Mouse (Mus musculus) embryo, embryonic 10.5 days (tissue): ENCODE measurements at regions not wholly inside any gene's neighbourhood (a gene's known extent, or its start where the extent isn't known, plus 50 kb on each side); places are given as distances from the start of the nearest gene placed in this dataset.
A peak's percentile ranks its signal among the peaks of the same experiment; 100 is the strongest.

ENCODE experiments used
- DNase-seq: peaks from one replicate; pipeline ENCODE4 v3.0.0-alpha.2; 2015; ENCODE audit warnings: low spot score

DNA sequence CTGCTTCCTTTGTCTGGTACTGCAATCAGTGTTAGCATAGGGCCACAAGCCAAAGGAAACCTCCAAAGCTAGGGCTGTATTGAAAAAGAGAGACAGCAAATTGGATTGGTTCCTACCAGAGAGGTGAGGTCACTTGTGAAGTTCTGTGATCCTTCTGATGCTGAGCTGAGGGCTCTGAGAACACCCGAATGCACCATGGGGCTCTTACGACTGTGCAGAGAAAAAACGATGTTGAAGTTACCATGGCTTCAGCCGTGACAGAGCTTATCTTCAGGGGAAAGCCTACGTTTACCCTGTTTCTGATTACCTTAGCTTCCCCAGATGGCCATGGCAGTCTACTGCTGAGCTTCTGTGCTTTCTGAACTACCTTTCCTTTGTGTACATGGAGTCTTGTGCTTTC lies 53.9 kb upstream of the Fmo9 start:
- DNase-seq, result no peak

DNA sequence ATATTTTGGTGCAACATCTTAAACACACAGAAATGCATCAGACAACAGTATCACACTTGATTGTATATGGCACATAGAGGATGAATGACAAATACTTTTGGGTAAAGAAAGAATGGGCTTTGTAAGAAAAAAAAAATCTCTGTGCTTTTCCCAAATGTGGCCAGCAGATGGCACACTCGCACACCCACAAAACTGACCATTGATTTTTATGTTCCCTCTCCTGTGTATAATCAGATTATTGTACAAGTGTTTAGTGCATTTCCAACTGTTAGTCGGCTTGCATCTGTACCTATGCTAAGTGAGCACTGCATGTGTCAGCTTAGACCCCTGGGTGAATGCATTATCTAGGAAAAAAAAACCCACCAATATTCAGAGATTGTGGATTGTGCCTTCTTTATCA lies 56.4 kb upstream of the Fmo9 start:
- DNase-seq, result peak; percentile 69

DNA sequence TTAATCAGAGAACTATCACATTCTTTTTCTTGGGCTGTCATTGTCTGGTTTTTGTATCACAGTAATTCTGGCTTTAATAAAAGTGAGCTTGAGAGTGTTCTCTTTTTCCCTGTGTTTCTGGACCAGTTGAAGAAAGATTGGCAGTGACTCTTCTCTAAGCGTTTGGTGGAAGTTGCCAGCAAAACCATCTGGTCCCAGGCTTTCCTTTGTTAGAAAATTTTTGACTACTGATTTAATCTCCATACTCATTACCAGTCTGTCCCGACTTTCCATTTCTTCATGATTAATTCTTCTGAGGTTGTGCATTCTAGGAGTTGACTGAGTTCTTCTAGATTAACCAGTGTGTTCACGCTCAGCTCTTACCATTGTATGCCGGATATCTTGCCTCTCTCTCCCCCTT lies 68.6 kb upstream of the Fmo9 start:
- no peak for DNase-seq

DNA sequence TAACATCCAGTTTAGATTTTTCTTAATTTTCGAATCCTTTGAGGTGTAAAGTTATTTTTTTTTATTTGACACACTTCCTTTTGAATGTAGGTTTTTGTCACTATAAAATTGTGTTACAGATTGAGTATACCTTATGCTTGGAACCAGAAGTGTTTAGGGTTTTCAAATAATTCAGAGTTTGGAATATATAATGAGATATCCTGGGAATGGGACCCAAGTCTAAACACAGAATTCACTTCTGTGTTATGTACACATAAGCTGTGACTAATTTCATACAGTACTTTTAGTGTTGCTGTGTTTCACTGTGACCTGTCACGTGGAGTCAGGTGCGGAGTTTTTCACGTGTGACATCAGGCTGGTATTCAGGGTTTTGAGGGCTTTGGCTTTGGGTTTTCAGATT lies 69.1 kb upstream of the Fmo9 start:
- no peak for DNase-seq

DNA sequence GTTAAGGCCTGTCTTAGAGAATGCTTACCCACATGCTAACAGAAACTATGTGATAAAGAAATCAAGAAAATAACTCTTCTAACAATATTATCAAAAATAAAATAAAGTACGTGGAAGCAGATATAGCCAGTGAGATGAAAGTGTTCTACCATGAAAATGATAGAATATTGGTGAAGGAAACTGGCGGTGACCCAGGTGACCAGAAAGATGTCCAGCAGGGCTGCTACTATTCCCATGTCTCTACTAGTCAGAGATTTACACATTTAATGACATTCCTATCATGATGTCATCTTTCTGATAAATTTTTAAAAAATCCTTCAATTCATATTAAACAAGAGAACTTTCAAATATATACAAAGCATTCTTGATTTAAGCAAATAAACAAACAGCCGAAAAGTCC lies 69.8 kb upstream of the Fmo9 start:
- no peak for DNase-seq

DNA sequence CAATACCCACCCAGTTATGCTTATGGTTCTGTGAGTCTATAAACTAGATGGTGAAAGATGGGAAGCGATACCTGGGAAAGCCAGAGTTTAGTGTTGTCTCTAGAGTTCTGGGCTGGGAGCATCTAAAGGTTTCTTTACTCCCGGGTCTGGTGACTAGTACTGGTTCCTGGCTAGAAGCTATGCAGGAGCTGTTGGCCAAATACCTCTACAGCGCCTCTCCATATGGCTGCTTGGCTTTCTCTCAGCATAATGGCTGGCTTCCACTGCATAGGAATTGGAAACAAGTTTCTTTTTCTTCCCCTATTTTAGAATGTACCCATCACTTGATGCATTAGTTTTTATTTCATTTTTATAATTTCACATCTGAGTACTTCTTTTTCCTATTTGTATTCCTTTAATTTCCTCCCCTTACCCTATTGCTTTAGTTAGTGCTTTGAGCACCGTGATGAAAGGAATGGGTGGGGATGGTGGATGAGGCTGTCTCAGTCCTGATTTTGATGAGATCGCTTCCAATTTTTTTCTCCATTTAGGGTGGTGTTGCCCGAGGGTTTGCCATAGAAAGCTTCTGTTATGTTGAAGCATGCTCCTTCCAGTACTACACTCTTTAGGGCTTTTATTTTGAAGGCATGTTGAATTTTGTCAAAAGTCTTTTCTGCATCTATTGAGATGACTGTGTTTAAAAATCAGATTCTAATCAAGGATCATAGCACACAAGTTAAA lies 71.5 kb upstream of the Fmo9 start:
- no peak for DNase-seq

DNA sequence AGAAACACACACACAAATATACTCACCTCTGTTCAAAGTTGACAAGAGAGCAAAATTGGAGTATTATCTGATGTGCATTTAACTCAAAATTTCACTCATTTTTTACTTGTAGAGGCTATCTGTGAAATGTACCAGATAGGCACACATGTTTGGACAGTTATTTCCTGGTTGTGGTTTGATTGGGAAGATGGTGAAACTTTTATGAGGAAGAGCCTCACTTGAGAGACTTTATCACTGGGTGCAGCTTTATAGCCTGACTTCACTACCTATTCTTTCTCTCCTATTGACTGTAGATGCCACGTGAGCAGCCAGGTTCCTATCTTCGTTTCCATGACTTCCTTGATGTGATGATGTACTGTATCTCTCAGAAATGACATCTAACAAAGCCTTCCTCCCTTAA lies 77.3 kb upstream of the Fmo9 start:
- DNase-seq, result no peak

DNA sequence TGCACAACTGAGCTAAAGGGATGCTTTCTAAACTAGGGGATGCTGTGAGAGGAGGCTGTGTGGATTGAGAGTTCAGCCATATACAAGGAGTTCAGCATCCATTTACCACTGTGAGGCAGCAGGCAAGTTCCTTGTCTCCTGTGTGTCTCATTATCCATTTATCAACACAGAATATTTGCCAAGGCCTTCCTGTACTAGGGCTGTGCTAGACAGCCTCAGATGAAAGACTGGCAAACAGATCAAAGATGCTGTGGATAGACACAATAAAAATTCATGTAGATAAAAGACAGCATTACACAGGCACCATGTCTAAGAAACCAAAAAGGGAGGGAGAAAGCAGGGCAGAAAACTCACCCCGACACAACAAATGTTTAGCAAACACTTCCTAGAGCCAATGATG lies 91.5 kb upstream of the Fmo9 start:
- no peak for DNase-seq

DNA sequence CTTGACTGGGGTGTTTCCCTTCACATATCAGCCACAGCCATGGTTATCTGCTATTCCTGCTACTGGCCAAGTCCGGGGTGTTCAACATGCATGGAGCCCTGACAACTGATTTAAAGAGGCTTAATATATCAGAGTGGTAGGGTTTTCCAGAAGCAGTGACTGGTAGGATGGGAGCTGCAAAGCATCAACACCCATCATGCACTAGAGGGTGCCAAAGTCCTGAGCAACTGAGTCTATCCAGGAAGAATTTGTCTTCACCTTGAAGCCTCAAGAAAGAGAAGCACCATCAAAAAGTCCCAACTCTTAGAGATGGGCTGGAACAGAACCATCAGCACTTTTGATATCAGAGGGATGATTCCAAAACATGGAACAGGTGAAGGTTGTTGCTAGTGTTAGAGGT lies 100.5 kb upstream of the Fmo9 start:
- peak; percentile 46 for DNase-seq

DNA sequence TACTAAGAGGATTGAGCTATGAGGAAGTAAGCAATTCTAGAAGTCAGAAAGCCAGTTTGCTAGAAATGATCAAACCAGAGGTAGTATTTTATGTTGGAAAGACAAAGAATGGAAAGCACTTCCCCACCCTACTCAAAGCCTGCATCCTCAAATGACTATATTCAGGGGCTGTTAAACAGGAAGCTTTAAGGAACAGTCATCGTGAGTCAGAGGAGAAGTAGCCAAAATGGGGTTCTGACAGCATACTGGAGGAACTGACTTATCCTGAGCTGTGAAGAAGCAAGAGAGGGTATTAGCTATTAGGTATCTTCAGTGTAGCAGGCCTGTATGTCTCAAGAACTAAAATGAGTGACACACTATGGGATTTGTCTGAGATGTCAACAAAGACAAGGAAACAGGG lies 106.3 kb upstream of the Fmo9 start:
- no peak for DNase-seq

DNA sequence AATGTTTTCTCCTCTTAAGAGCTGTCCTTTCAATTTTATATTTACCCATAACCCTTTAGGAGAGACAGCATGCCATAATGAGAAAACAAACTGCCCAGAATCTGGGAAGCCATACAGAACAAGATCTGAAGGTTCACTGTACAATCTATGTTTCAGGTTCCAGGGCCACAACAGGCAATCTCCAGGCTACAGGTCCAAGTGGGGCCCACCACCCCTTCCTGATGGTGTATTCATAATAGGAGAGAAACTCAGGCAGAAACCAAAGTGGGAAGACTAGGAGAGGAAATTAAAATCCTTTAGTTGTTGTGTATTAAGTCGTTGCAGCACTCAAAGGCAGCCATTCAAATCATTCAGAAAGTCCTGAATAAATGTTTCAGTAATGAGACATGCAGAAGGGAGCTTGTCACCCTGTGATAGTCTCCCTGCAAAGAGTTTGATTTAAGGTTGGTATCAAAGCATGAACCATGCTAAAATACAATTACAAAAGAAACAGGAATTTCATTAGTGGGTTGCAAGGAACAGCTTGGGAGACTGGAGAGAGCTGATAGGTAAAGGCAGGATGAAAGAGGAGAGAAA lies 107.3 kb upstream of the Fmo9 start:
- no peak for DNase-seq

DNA sequence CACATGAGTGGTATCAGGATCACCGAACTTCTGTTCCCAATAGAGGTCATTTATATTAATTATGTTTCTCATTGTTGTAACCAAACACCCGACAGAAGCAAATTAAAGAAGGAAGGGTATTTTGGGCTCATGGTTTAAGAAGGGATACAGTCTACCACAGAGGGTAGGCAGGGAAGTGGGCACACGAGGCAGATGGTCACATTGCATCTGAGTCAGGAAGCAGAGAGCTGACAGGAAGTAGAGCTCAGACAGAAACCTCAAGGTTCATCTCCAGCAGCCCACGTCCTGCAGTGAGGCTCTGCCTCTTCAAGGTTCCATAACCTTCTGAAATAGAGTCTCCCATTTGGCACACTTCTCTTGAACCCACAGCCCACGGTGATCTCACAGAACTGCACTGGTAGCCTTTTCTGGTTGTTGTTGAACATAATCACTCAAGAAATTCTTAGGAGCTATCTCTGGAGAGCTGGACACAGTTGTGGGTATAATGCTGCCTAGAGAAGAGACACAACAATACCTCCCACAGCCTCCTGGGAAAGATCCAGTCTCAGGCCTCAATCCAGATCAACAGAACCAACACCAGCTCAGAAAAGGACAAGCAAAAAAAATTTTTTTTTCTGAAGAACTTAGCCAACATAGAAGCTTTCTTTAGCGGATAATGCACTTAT lies 111.5 kb upstream of the Fmo9 start:
- DNase-seq, result no peak

DNA sequence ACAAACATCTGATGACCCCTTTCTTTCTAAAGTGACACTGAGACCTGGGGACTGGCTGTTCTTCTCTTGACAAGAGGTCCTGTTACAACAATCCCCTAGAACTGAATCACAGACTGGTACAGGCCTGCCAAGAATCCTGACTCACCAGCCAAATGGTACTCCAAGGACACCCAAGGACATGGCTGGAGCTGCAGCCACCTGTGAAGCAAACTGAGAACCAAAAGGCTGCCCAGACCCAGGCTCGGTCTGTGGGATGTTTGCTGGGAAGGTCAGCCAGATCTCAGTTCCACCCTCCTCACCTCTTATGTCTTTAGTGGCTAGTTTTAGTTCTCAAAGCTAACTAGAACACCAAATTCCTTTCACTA lies 112.1 kb upstream of the Fmo9 start:
- DNase-seq, result no peak

DNA sequence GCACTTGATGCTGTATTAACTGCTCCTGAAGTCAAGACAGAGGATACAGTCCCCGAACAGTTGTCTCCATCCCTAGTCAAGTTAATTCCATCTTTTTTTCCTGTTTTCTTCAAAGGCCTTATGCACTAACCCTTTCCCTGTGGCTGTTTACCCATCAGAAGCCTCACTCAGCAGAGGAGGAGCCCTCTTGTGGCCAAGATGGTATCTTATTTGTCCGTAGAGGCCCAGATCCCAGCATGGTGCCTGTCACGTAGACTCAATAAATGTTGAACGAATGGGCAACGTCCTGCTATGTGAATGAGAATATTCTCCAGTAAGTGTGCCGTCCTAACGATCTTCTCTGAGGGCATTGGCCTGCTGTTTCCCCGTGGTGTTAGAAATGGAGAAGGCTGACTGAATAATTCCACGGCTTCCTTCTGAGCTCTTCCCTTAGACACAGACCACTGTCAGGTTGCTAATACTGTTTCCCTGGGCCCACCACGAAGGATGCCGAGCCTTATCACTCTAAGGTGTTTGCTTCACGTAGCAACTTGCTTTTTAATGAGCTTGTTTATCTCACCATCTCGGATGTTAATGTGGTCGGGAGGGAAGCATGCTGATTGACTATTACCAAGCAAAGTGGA lies 113.1 kb upstream of the Fmo9 start:
- peak; percentile 34 for DNase-seq

DNA sequence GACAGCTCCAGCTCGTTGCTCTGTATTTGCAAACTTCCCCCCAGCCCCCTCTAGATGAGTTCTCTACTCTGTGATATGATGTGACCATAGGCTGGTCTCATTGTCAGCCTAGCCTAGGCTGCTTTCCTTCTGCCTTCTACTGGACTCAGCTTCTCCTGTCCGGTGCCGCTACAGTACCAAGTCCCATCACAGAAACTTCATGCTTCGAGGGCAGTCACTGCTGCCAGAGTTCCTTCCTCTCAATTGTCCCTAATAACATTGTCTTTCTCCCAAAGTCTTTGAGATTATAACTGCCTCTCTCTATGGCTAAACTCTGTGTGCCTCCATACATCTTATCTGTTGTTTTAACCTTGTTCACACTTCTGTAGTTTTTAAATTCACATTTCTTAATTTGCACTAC lies 114.0 kb upstream of the Fmo9 start:
- no peak for DNase-seq

DNA sequence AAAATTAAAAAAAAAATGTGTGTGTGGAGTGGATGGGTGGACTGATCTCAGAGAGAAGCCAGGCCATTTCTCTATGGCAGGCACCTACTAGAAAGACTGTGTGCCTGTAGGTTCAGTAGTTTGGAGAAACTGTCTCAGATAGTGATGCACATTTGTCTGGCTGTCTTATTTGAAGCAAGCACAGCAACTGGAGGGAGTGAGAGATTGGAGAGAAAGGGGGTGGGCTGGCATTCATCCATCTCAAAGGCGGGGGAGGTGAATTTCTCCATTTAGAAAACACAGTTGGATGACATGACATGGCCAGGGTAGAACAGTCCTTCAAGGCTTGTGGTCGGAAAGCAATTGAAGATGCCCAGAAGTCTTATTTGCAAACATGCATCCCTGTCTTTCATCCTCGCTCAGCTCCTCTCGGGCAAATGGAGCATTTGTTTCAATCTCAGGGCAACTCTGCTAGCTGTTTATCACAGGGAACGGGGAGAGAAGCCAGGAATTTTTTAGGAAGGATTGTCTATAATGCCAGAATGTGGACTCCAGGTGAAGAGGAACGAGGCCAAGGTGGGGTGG lies 114.8 kb upstream of the Fmo9 start:
- DNase-seq, result no peak

DNA sequence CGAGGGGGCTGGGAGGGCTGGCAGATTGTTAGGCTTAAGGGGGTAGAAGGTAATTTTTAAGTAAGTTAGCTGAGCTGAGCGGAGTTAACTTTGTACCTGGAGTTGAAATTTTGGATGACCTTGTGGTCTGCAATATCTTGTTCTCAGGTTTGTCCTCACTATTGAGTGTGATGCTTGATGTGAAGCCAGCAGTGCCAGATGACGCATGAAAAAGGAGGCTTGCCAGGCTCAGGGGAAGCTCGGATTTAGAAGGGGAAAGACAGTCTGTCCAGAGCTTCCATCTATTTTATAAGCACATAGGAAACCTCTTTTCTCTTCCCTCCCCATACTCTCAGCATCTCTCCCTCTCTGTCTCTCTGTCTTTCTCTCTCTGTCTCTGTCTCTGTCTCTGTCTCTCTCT lies 115.3 kb upstream of the Fmo9 start:
- no peak for DNase-seq

DNA sequence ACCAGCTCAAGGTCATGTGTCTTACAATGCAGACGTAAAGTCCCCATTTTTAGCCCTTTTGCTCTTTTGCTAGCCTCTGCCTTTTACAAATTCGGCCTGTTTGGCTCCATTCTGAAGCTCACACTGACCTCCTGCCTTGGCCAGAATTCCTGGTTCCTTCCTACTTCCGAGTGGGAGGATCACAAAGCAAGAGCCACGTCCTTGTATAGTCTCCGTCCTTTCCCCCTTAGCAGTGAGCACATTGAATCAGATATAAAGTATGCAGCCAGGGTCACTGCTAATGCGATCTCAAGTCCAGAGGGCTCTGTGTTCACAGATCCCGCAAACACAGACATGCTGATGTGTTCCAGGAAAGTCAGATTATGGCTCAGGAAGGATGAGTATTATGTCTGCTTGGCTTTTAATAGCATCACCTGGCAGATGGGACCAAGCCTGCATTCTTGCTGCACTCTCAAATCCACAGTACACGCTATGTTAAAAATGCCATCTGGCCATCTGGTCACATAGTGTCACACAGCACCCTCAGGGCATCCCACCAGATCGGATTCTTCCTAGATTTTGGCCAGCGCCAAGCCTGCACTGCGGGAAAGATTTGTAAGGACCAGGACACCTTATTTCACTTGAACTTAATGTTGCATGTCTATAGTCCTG lies 119.4 kb upstream of the Fmo9 start:
- DNase-seq, result no peak

DNA sequence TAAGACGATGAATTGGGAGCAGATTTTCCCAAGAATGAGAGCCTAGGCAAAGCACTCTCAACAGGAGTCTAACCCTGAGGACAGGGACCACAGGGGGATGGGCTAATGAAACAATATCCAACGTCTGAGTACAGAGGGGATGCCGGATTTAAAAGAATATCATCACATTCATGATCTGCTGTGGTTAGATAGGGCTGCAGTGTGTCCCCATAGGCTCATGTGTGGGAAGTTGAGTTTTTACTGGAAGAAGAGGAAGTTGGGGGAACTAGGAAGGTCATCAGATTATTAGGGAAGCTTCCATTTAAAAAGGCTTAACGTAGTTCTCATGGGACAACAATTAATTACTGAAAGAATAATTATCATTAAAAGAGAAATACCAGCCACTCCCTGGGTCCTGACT lies 120.3 kb upstream of the Fmo9 start:
- no peak for DNase-seq

DNA sequence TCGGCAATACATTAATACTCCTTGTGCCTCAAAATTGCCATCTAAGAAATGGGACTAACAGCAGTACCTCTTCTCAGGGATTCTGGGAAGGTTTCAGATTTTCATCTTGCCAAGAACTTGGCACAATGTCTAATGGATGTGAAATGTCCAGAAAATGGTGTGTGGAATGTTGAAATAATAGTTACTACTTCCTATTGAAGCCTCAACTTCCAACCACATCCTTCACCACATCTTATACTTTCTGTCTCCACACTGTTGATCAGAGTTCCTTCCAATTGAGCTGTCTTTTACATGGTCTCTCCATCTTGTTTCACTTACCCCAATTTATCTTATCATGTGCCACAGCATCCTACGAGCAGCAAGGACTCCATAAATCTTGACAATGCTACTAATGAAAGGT lies 122.3 kb upstream of the Fmo9 start:
- DNase-seq, result no peak

DNA sequence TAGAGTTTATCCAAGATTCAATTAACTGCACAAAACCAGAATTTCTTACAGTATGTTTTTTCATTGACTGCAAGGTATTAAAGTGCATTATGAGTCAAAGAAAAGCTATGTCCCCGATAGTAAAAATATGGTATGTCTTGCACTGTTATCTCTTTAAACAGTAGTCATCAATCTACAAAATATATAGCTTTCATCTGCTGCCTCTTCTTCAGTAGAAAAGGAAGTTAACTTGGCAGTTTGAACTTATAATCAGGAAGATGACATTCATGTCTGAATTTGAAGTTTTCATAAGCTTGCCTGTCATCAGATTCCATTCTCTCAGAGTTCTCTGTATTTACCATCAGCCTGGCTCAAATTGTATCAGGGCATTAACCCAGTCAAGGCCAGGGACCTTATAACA lies 122.7 kb upstream of the Fmo9 start:
- no peak for DNase-seq

DNA sequence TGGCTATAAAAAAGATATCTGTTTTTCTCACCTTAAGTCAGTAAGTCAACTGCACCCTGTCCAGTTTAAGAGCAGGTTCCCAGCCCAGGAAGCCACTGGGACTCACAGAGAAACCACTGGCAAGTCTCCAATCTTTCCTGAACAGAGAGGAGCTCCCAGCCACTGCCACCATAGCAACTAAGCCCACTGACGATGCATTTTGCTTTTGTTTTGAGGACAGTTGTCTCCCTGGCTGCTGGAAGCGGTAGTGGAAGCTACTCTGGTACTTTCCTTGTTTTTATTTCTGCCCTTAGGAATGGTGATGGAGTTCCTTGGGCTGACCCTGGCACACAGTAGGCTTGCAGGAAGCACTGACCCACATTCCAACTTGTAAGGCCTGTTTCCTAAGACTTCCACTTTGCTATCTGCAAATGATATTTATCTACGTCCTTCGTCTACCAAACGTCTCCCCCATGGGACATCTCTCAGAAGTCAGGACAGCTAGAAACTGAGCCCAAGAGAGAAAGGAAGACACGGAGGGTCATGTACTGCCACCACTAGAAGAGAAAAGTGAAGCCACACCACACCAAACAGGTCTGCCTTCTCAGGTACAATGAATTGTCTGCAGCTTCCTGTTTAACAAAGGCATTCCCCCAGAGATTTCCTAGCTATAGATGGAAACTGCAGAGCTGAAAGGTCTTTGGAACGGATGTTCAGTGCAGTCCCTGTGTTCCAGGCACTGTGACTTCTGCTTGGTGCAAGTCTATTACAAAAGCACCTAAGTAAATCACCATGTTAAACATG lies 125.7 kb upstream of the Fmo9 start:
- DNase-seq, result no peak
